Mouse (Mus musculus): ENCODE measurements around the gene Prkca. TPM values are rescaled to one million over a fixed set of nuclear protein-coding genes. Genes with fewer than 3 reads are reported as not detected.
A peak's percentile ranks its signal among the peaks of the same experiment; 100 is the strongest.

Gene Prkca
- polyA plus RNA-seq, 1 experiment from 2014 or later, result 6.5 TPM

GRCm38 (mm10) chr11:108145128-108145527 is 198.6 kb downstream of the Prkca start:
- no peak overlapping the region for H3K9ac ChIP-seq (ENCODE audit: low read depth, low read length)
- H3K27ac ChIP-seq (ENCODE audit: low read length), result peak overlapping the region; percentile 73
- peak overlapping the region; percentile 12; the same call in 1 of the 2 replicates for H3K4me2 ChIP-seq (ENCODE audit: low read length)
- no peaks in the 10 kb centered on the region for H3K36me3 ChIP-seq (ENCODE audit: control insufficient read depth, insufficient read depth, low read length)
- no peaks in the 10 kb centered on the region for H3K9me3 ChIP-seq (replicated peaks; ENCODE audit: control insufficient read depth, low read length, poor library complexity, severe bottlenecking)
- peak; percentile 59; the same call in 1 of the 2 replicates for ATAC-seq
- WGBS, result 39% methylated on average over 8 of the region's 8 CpGs
- H3K4me1 ChIP-seq (ENCODE audit: control insufficient read depth, insufficient read depth, low read length), result peaks cover 37% of the 10 kb centered on the region
- H3K27me3 ChIP-seq (ENCODE audit: control insufficient read depth, insufficient read depth, low read depth, low read length), result no peaks in the 10 kb centered on the region
- H3K4me3 ChIP-seq (ENCODE audit: low read depth, low read length), result no peak overlapping the region

GRCm38 (mm10) chr11:108143739-108144138 is 200.0 kb downstream of the Prkca start:
- H3K9me3 ChIP-seq (replicated peaks; ENCODE audit: control insufficient read depth, low read length, poor library complexity, severe bottlenecking), result no peaks in the 10 kb centered on the region
- no peaks in the 10 kb centered on the region for H3K36me3 ChIP-seq (ENCODE audit: control insufficient read depth, insufficient read depth, low read length)
- no peak overlapping the region for H3K9ac ChIP-seq (ENCODE audit: low read depth, low read length)
- 92% methylated on average over 2 of the region's 2 CpGs for WGBS
- peaks cover 36% of the 10 kb centered on the region for H3K4me1 ChIP-seq (ENCODE audit: control insufficient read depth, insufficient read depth, low read length)
- H3K27ac ChIP-seq (ENCODE audit: low read length), result no peak overlapping the region
- no peaks in the 10 kb centered on the region for H3K27me3 ChIP-seq (ENCODE audit: control insufficient read depth, insufficient read depth, low read depth, low read length)
- no peak for ATAC-seq
- H3K4me3 ChIP-seq (ENCODE audit: low read depth, low read length), result no peak overlapping the region
- no peak overlapping the region for H3K4me2 ChIP-seq (ENCODE audit: low read length)

GRCm38 (mm10) chr11:108140028-108140427 is 203.7 kb downstream of the Prkca start:
- Histone ChIP-seq H3K9ac (ENCODE audit: low read depth, low read length) (no peak overlapping the region), H3K4me1 (ENCODE audit: control insufficient read depth, insufficient read depth, low read length) (peaks cover 26% of the 10 kb centered on the region), H3K9me3 (replicated peaks; ENCODE audit: control insufficient read depth, low read length, poor library complexity, severe bottlenecking) (no peaks in the 10 kb centered on the region), H3K4me2 (ENCODE audit: low read length) (no peak overlapping the region; the same call in 1 of the 2 replicates), H3K36me3 (ENCODE audit: control insufficient read depth, insufficient read depth, low read length) (no peaks in the 10 kb centered on the region), H3K27ac (ENCODE audit: low read length) (peak overlapping the region; percentile 62), H3K27me3 (ENCODE audit: control insufficient read depth, insufficient read depth, low read depth, low read length) (no peaks in the 10 kb centered on the region), H3K4me3 (ENCODE audit: low read depth, low read length) (no peak overlapping the region)
- WGBS, result 64% methylated on average over 7 of the region's 7 CpGs
- ATAC-seq, result no peak

DNA sequence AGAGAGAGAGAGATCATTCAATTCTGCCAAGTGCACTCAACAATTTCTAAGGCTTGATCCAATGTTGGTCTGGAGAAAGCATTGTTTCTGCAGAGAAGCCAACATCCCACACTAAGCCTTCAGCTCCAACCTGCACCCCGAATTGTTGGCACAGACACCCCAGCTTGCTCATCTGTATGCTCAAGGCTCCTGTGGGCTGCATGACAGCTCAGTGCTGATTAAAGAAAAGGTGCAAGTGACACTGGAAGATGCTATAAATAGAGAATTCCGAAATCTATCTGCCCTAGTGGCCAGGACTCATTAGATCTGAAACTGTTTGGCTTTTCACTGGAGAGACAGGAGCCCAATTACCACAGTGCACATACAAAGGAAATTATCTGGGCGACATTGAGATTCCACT is 207.4 kb downstream of the Prkca start:
- H3K9me3 ChIP-seq (replicated peaks; ENCODE audit: control insufficient read depth, low read length, poor library complexity, severe bottlenecking), result no peaks in the 10 kb centered on the region
- H3K27me3 ChIP-seq (ENCODE audit: control insufficient read depth, insufficient read depth, low read depth, low read length), result no peaks in the 10 kb centered on the region
- H3K27ac ChIP-seq (ENCODE audit: low read length), result peak overlapping the region; percentile 51
- H3K36me3 ChIP-seq (ENCODE audit: control insufficient read depth, insufficient read depth, low read length), result no peaks in the 10 kb centered on the region
- no peak overlapping the region for H3K4me3 ChIP-seq (ENCODE audit: low read depth, low read length)
- no peak overlapping the region for H3K9ac ChIP-seq (ENCODE audit: low read depth, low read length)
- peaks cover 22% of the 10 kb centered on the region for H3K4me1 ChIP-seq (ENCODE audit: control insufficient read depth, insufficient read depth, low read length)
- no peak overlapping the region for H3K4me2 ChIP-seq (ENCODE audit: low read length)
- ATAC-seq, result 0 out of 2 replicates have a peak, but pooled peaks have one; percentile 26
- 49% methylated on average over 3 of the region's 3 CpGs for WGBS

DNA sequence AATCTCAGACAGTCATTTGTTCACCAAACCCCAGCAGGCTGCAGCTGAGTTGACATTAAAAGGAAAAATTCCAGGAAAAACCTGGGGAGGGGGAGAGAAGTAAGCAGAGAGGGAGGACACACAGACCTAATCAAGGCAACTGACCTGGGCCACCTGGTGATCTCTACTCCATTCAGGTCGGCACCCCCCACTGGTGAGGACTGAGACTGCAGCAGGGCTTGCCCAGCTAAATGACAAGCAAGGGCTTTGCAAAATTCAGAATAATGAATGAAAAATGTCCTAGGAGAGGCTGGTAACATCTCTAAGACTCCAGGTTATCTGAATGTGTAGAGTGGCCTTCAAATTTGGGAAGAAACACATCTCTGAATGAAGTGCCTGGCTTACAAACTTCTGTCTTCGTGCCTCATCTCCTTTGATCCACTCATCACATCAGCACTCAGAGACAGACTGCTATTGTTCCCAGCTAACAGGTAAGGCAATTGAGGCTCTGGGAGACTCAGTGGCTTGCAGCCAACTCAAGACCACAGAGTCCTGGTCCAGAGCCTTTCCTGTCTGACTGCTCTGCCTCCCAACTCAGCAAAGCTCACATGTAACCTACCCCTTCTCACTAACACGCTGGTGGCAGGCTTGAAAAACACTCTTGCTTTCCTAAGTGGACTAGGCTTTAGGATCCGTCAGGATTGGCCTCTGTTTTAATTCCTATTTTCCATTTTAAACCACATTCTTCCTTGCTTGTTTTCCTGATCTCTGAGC is 208.1 kb downstream of the Prkca start:
- Histone ChIP-seq H3K9me3 (replicated peaks; ENCODE audit: control insufficient read depth, low read length, poor library complexity, severe bottlenecking) (no peaks in the 10 kb centered on the region), H3K4me3 (ENCODE audit: low read depth, low read length) (no peak overlapping the region), H3K27ac (ENCODE audit: low read length) (no peak overlapping the region; the same call in 1 of the 2 replicates), H3K4me2 (ENCODE audit: low read length) (no peak overlapping the region), H3K36me3 (ENCODE audit: control insufficient read depth, insufficient read depth, low read length) (no peaks in the 10 kb centered on the region), H3K27me3 (ENCODE audit: control insufficient read depth, insufficient read depth, low read depth, low read length) (no peaks in the 10 kb centered on the region), H3K4me1 (ENCODE audit: control insufficient read depth, insufficient read depth, low read length) (peaks cover 19% of the 10 kb centered on the region), H3K9ac (ENCODE audit: low read depth, low read length) (no peak overlapping the region)
- WGBS, result 26% methylated on average over 4 of the region's 4 CpGs
- ATAC-seq, result no peak

DNA sequence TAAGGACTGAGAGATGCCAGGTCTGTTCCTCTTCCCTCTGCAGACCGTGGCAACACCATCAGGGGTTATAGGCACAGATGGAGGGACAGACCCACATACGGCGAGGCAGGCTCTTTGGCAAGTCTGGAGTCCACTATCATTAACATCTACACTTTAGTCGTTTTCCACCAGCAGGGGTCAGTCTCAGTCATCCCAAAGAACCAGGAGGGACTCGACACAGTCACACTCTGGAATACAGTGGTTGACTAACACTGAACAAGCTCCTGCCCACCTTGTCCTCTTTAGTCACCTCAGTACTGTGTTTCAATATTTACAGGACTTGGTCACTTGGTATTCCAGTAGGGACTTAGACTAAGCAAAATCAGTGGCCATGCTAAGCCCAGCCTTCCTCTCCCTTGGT is 215.1 kb downstream of the Prkca start:
- no peaks in the 10 kb centered on the region for H3K27me3 ChIP-seq (ENCODE audit: control insufficient read depth, insufficient read depth, low read depth, low read length)
- no peak for ATAC-seq
- no peaks in the 10 kb centered on the region for H3K36me3 ChIP-seq (ENCODE audit: control insufficient read depth, insufficient read depth, low read length)
- no peak overlapping the region for H3K27ac ChIP-seq (ENCODE audit: low read length)
- no peaks in the 10 kb centered on the region for H3K9me3 ChIP-seq (replicated peaks; ENCODE audit: control insufficient read depth, low read length, poor library complexity, severe bottlenecking)
- H3K4me3 ChIP-seq (ENCODE audit: low read depth, low read length), result no peak overlapping the region
- 0 out of 2 replicates have a peak, but pooled peaks cover 1% of the 10 kb centered on the region for H3K4me1 ChIP-seq (ENCODE audit: control insufficient read depth, insufficient read depth, low read length)
- no peak overlapping the region for H3K9ac ChIP-seq (ENCODE audit: low read depth, low read length)
- 40% methylated on average over 5 of the region's 5 CpGs for WGBS
- no peak overlapping the region for H3K4me2 ChIP-seq (ENCODE audit: low read length)

DNA sequence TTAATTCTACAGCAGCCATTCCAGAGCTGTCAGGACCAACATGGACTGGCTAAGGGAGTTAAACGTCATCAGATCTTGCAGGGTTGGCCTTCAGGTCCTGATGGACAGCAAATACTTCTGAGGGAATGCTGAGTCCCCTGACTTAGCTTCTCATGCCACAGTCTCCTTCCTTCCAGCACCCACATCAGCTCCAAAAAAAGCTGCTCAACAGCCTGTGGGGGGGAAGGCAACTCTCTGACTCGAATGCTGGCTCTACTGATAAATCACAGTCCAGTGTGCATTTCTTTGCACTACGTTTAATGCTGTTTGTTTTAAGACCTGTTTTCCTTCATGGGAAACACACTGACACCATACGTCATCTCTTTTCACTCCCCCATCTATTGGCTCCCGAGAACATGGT is 215.8 kb downstream of the Prkca start:
- H3K9me3 ChIP-seq (replicated peaks; ENCODE audit: control insufficient read depth, low read length, poor library complexity, severe bottlenecking), result no peaks in the 10 kb centered on the region
- 86% methylated on average over 5 of the region's 5 CpGs for WGBS
- H3K27me3 ChIP-seq (ENCODE audit: control insufficient read depth, insufficient read depth, low read depth, low read length), result no peaks in the 10 kb centered on the region
- H3K27ac ChIP-seq (ENCODE audit: low read length), result no peak overlapping the region
- ATAC-seq, result no peak
- no peak overlapping the region for H3K4me3 ChIP-seq (ENCODE audit: low read depth, low read length)
- no peak overlapping the region for H3K4me2 ChIP-seq (ENCODE audit: low read length)
- H3K9ac ChIP-seq (ENCODE audit: low read depth, low read length), result no peak overlapping the region
- no peaks in the 10 kb centered on the region for H3K36me3 ChIP-seq (ENCODE audit: control insufficient read depth, insufficient read depth, low read length)
- 0 out of 2 replicates have a peak, but pooled peaks cover 3% of the 10 kb centered on the region for H3K4me1 ChIP-seq (ENCODE audit: control insufficient read depth, insufficient read depth, low read length)

DNA sequence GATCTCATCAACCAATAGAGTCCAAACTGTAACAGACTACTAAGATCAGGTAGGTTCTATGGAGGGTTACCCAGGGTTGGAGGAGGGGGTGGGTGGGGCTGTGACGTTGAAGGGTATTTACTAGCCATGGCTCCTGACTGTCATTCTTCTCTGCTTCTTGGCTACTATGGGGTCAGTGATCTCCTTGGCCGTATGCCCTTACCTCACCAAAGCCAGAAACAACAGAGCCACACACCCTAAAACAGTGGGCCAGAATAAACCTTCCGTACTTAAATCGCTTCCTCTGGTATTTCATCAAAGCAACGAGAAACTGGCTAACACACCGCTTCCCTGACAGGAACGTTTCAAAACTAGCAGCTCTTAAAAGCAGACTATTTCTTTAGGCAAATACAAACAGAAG is 221.2 kb downstream of the Prkca start:
- no peak for ATAC-seq
- H3K4me2 ChIP-seq (ENCODE audit: low read length), result no peak overlapping the region
- H3K27me3 ChIP-seq (ENCODE audit: control insufficient read depth, insufficient read depth, low read depth, low read length), result no peaks in the 10 kb centered on the region
- no peaks in the 10 kb centered on the region for H3K36me3 ChIP-seq (ENCODE audit: control insufficient read depth, insufficient read depth, low read length)
- 0 out of 2 replicates have a peak, but pooled peaks cover 3% of the 10 kb centered on the region for H3K4me1 ChIP-seq (ENCODE audit: control insufficient read depth, insufficient read depth, low read length)
- H3K4me3 ChIP-seq (ENCODE audit: low read depth, low read length), result no peak overlapping the region
- no peaks in the 10 kb centered on the region for H3K9me3 ChIP-seq (replicated peaks; ENCODE audit: control insufficient read depth, low read length, poor library complexity, severe bottlenecking)
- H3K9ac ChIP-seq (ENCODE audit: low read depth, low read length), result no peak overlapping the region
- 90% methylated on average over 7 of the region's 7 CpGs for WGBS
- H3K27ac ChIP-seq (ENCODE audit: low read length), result no peak overlapping the region

DNA sequence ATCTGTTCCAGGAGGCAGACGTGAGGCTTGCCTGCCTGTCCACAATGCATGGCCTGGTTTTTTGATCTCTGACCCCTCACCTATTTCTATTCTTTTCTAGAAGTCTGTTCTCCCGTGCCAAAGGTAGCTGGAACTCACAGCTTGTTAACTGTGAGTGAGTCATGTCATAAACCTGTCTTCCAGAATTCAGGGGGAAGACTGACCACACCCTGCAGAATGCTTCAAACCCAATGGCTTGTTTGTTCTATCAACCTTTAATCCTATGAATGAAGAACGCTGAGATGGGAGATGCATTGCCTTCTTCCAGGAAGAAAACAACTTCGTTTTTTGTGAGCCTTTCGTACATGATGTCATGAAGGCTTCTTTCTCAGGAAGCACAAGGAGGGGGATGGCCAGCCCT is 223.0 kb downstream of the Prkca start:
- no peak overlapping the region for H3K9ac ChIP-seq (ENCODE audit: low read depth, low read length)
- no peak overlapping the region for H3K4me2 ChIP-seq (ENCODE audit: low read length)
- H3K36me3 ChIP-seq (ENCODE audit: control insufficient read depth, insufficient read depth, low read length), result no peaks in the 10 kb centered on the region
- H3K27me3 ChIP-seq (ENCODE audit: control insufficient read depth, insufficient read depth, low read depth, low read length), result no peaks in the 10 kb centered on the region
- WGBS, result 80% methylated on average over 5 of the region's 5 CpGs
- H3K9me3 ChIP-seq (replicated peaks; ENCODE audit: control insufficient read depth, low read length, poor library complexity, severe bottlenecking), result no peaks in the 10 kb centered on the region
- ATAC-seq, result no peak
- H3K4me3 ChIP-seq (ENCODE audit: low read depth, low read length), result no peak overlapping the region
- no peak overlapping the region for H3K27ac ChIP-seq (ENCODE audit: low read length)
- 0 out of 2 replicates have a peak, but pooled peaks cover 3% of the 10 kb centered on the region for H3K4me1 ChIP-seq (ENCODE audit: control insufficient read depth, insufficient read depth, low read length)

Data from midbrain, embryonic 16.5 days (tissue).